Mouse (Mus musculus) myocyte (in vitro differentiated cells): ENCODE measurements around the gene Isoc2a.

Experiments used
- CEBPB ChIP-seq: IDR thresholded peaks from 2 replicates; pipeline ENCODE4 v1.6.1; 2011; ENCODE audit warnings: mild to moderate bottlenecking, moderate library complexity; ENCODE audit not compliant: poor library complexity, insufficient read depth, severe bottlenecking
- E2F4 ChIP-seq: IDR thresholded peaks from one replicate; pipeline ENCODE4 v1.6.1; 2011; ENCODE audit warnings: mild to moderate bottlenecking, control low read depth, moderate library complexity; ENCODE audit not compliant: insufficient read depth
- MAX ChIP-seq: IDR thresholded peaks from one replicate; pipeline ENCODE4 v1.6.1; 2011; ENCODE audit warnings: low read depth, mild to moderate bottlenecking, control low read depth
- MYOD1 ChIP-seq, 3 experiments: IDR thresholded peaks; one replicate each; pipeline ENCODE4 v1.6.1; 2011; ENCODE audit warnings: control low read depth in 2 of 3, low read depth in 2 of 3, mild to moderate bottlenecking in 2 of 3, moderate library complexity in 1 of 3; ENCODE audit not compliant: insufficient read length in 2 of 3, control insufficient read depth in 1 of 3
- MYOG ChIP-seq, 3 experiments: IDR thresholded peaks; one replicate each; pipeline ENCODE4 v1.6.1; 2011; ENCODE audit warnings: control low read depth in 2 of 3, low read depth in 2 of 3, mild to moderate bottlenecking in 2 of 3; ENCODE audit not compliant: insufficient read length in 2 of 3, control insufficient read depth in 1 of 3, insufficient read depth in 1 of 3
- POLR2A ChIP-seq: IDR thresholded peaks from one replicate; pipeline ENCODE4 v1.6.1; 2011; ENCODE audit warnings: low read depth, mild to moderate bottlenecking, control low read depth, moderate library complexity; ENCODE audit not compliant: insufficient read length
- REST ChIP-seq: IDR thresholded peaks from one replicate; pipeline ENCODE4 v1.6.1; 2011; ENCODE audit warnings: mild to moderate bottlenecking, control low read depth, moderate library complexity; ENCODE audit not compliant: insufficient read depth, insufficient read length
- TCF12 ChIP-seq: IDR thresholded peaks from one replicate; pipeline ENCODE4 v1.6.1; 2011; ENCODE audit warnings: mild to moderate bottlenecking, control low read depth; ENCODE audit not compliant: poor library complexity, insufficient read depth, severe bottlenecking
- TCF3 ChIP-seq: IDR thresholded peaks from one replicate; pipeline ENCODE4 v1.6.1; 2011; ENCODE audit warnings: low read depth, control low read depth; ENCODE audit not compliant: insufficient read length
- USF1 ChIP-seq: IDR thresholded peaks from one replicate; pipeline ENCODE4 v1.6.1; 2011; ENCODE audit warnings: low read depth, mild to moderate bottlenecking, control low read depth, moderate library complexity

DNA sequence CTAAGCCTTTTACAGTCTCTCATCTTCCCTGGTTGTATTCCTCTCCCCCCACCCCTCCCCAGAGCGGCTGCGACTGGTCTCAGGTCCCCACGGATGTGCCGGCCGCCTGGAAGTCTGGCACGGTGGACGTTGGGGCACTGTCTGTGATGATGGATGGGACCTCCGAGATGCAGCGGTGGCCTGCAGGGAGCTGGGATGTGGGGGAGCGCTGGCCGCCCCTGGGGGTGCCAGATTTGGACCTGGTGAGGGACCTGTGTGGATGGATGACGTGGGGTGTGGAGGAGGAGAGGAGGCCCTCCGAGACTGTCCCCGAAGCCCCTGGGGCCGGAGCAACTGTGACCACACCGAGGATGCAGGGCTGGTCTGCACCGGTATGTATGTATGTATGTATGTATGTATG, 51.4 kb downstream of the Isoc2a start:
- TF ChIP-seq MYOD1 (IDR thresholded peaks at IDR 0.05; ENCODE audit: control insufficient read depth in 1 of 3, insufficient read length in 2 of 3, low read depth in 2 of 3) (no peak), POLR2A (no peak), E2F4 (no peak), REST (no peak), TCF12 (no peak), MYOG (IDR thresholded peaks at IDR 0.05; ENCODE audit: control insufficient read depth in 1 of 3, insufficient read depth in 1 of 3, insufficient read length in 2 of 3, low read depth in 2 of 3) (no peak), MAX (no peak), TCF3 (no peak), USF1 (no peak), CEBPB (no peak)
